Mouse (Mus musculus): ENCODE measurements at regions not wholly inside any gene's neighbourhood (a gene's known extent, or its start where the extent isn't known, plus 50 kb on each side); places are given as distances from the start of the nearest gene placed in this dataset.

DNA sequence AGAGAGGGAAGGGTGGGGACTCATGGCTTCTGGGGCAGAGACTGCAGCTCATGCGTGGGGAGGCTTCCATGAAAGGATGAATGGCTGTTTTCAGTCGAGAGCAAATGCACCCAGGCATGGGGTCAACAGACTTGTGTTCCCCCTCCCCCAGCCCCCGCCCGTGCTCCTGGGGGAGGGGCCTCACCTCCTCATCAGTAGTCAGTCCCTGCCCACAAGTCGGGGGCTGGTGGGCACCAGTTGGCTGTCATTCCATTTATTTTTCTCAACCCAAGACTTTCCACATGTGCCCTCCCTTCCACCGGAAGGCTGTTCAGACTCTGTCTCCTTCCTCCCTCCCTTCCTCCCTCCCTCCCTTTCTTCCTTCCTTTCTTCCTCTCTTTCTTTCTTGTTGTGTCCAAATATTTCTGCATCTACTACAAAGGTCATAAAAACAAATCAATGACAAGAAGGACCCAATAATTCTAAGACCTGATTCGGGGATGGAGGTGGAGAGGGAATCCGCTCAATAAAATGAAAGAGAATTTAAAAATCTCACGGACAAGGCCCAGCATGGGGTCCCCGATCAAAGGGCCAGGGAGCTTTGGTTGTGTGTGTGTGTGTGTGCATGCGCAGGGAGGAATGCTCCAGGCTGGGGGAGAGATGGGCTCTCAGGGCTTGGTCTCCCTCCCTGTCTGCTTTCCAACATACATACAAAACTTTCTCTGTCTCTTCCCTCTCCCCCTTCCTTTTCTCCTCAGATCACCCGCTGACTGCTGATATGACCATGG lies 57.7 kb downstream of the Rpl14 start:
- no peaks in the 10 kb centered on the region for H3K27me3 ChIP-seq (ENCODE audit: control insufficient read depth, insufficient read depth, low read depth, low read length)
- 62% methylated on average over 12 of the region's 12 CpGs for WGBS
- no peak for ATAC-seq (ENCODE audit: low read depth)
- no peaks in the 10 kb centered on the region for H3K36me3 ChIP-seq (ENCODE audit: control insufficient read depth, insufficient read depth, low read length)
- no peak overlapping the region for H3K4me2 ChIP-seq (ENCODE audit: low read depth, low read length)
- no peak overlapping the region for H3K27ac ChIP-seq (ENCODE audit: low read length)
- no peak overlapping the region for H3K4me3 ChIP-seq (ENCODE audit: low read length)
- peaks cover 5% of the 10 kb centered on the region; the same call in 1 of the 2 replicates for H3K9me3 ChIP-seq (ENCODE audit: control insufficient read depth, low read length)
- H3K9ac ChIP-seq (ENCODE audit: low read length): no peak overlapping the region
- no peaks in the 10 kb centered on the region for H3K4me1 ChIP-seq (replicated peaks; ENCODE audit: control insufficient read depth, insufficient read depth, low read length)

DNA sequence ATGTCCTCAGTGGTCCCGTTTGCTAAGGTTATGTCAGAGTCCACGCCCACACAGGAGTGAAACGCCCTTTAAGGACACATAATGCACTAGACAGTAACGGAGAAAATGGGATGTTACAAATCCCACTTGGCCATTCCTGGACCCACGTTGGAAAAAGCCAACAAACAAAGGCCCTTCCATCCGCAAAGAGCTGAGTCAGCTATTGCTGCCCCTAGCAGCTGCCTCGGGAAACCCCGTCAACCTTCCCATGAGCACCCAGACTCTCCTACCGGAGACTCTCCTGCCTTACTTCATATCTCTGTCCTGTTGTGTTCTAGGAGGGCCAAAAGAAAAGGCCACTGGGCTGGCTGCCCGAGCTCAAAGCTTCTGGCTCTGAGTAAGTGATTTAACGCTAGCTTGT lies 58.4 kb downstream of the Rpl14 start:
- H3K4me2 ChIP-seq (ENCODE audit: low read depth, low read length): no peak overlapping the region
- H3K4me1 ChIP-seq (replicated peaks; ENCODE audit: control insufficient read depth, insufficient read depth, low read length): no peaks in the 10 kb centered on the region
- H3K4me3 ChIP-seq (ENCODE audit: low read length): no peak overlapping the region
- ATAC-seq (ENCODE audit: low read depth): no peak
- no peak overlapping the region for H3K9ac ChIP-seq (ENCODE audit: low read length)
- H3K36me3 ChIP-seq (ENCODE audit: control insufficient read depth, insufficient read depth, low read length): no peaks in the 10 kb centered on the region
- H3K27me3 ChIP-seq (ENCODE audit: control insufficient read depth, insufficient read depth, low read depth, low read length): no peaks in the 10 kb centered on the region
- peaks cover 5% of the 10 kb centered on the region; the same call in 1 of the 2 replicates for H3K9me3 ChIP-seq (ENCODE audit: control insufficient read depth, low read length)
- 74% methylated on average over 11 of the region's 11 CpGs for WGBS
- H3K27ac ChIP-seq (ENCODE audit: low read length): no peak overlapping the region

DNA sequence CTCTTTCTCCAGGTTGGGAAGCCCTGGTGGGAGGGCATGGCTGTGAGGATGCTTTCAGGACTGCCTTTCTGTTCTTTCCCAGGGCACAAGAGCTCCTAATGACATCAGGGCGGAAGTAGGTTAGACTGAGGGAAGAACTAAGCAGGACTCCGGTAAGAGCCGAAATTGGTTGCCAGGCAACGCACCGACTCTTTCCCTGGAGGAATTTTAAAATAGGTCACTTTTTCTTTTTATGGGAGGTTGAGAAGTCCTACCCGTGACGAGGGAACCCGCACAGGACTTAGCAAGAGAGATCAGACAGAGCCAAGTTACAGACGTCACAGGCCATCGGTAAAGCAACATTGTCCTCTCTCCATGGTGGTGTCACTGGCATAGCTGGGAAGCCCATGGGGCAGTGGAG lies 61.6 kb downstream of the Rpl14 start:
- no peaks in the 10 kb centered on the region for H3K36me3 ChIP-seq (ENCODE audit: control insufficient read depth, insufficient read depth, low read length)
- no peak overlapping the region for H3K9ac ChIP-seq (ENCODE audit: low read length)
- 82% methylated on average over 10 of the region's 10 CpGs for WGBS
- no peaks in the 10 kb centered on the region for H3K27me3 ChIP-seq (ENCODE audit: control insufficient read depth, insufficient read depth, low read depth, low read length)
- ATAC-seq (ENCODE audit: low read depth): no peak
- no peak overlapping the region for H3K4me3 ChIP-seq (ENCODE audit: low read length)
- H3K4me1 ChIP-seq (replicated peaks; ENCODE audit: control insufficient read depth, insufficient read depth, low read length): no peaks in the 10 kb centered on the region
- no peak overlapping the region for H3K4me2 ChIP-seq (ENCODE audit: low read depth, low read length)
- no peak overlapping the region for H3K27ac ChIP-seq (ENCODE audit: low read length)
- no peaks in the 10 kb centered on the region for H3K9me3 ChIP-seq (ENCODE audit: control insufficient read depth, low read length)

DNA sequence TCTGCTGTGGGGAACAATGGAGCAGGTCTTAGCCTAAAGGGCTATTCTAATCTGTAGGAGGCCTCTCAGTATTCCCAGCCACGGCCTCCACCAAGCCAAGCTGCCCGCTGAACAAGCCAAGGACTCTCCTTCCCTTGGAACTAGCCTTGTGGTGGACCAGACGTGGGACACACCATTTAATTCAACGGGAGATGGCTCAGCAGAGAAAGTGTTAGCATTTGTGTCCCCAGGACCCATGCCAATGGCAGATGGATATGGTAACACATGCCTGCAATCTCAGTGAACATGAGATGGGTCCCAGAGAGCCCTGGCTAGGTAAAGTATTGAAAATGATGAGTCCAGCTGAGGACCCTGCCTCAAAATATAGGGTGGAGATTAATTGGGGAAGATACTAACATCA lies 71.4 kb downstream of the Rpl14 start:
- H3K27ac ChIP-seq (ENCODE audit: low read length): no peak overlapping the region
- ATAC-seq (ENCODE audit: low read depth): no peak
- no peaks in the 10 kb centered on the region for H3K27me3 ChIP-seq (ENCODE audit: control insufficient read depth, insufficient read depth, low read depth, low read length)
- H3K9me3 ChIP-seq (ENCODE audit: control insufficient read depth, low read length): no peaks in the 10 kb centered on the region
- no peaks in the 10 kb centered on the region for H3K4me1 ChIP-seq (replicated peaks; ENCODE audit: control insufficient read depth, insufficient read depth, low read length)
- 77% methylated on average over 4 of the region's 4 CpGs for WGBS
- H3K36me3 ChIP-seq (ENCODE audit: control insufficient read depth, insufficient read depth, low read length): no peaks in the 10 kb centered on the region
- no peak overlapping the region for H3K4me3 ChIP-seq (ENCODE audit: low read length)
- no peak overlapping the region for H3K4me2 ChIP-seq (ENCODE audit: low read depth, low read length)
- H3K9ac ChIP-seq (ENCODE audit: low read length): no peak overlapping the region

DNA sequence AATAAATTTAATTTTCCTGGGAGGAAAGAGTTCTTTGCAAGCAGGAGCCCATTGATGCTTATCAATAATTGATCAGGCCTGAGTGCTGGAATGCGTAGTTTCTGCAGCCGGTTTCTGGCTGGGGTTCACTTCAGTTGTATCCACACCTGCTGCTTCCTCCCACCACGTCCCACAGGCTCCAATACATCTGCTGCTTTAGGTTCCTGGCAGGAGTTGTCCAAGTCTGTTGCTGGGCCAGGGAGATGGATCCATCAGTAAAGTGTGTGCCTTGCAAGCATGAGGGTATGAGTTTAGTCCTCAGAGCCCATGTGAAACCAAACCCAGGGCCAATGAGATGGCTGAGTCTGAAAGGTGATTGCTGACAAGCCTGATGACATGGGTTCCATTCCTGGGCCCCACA lies 72.1 kb downstream of the Rpl14 start:
- no peak overlapping the region for H3K9ac ChIP-seq (ENCODE audit: low read length)
- no peaks in the 10 kb centered on the region for H3K4me1 ChIP-seq (replicated peaks; ENCODE audit: control insufficient read depth, insufficient read depth, low read length)
- no peak overlapping the region for H3K4me2 ChIP-seq (ENCODE audit: low read depth, low read length)
- H3K27me3 ChIP-seq (ENCODE audit: control insufficient read depth, insufficient read depth, low read depth, low read length): no peaks in the 10 kb centered on the region
- ATAC-seq (ENCODE audit: low read depth): no peak
- no peak overlapping the region for H3K27ac ChIP-seq (ENCODE audit: low read length)
- H3K9me3 ChIP-seq (ENCODE audit: control insufficient read depth, low read length): no peaks in the 10 kb centered on the region
- H3K36me3 ChIP-seq (ENCODE audit: control insufficient read depth, insufficient read depth, low read length): no peaks in the 10 kb centered on the region
- WGBS: 66% methylated on average over 3 of the region's 3 CpGs
- no peak overlapping the region for H3K4me3 ChIP-seq (ENCODE audit: low read length)

DNA sequence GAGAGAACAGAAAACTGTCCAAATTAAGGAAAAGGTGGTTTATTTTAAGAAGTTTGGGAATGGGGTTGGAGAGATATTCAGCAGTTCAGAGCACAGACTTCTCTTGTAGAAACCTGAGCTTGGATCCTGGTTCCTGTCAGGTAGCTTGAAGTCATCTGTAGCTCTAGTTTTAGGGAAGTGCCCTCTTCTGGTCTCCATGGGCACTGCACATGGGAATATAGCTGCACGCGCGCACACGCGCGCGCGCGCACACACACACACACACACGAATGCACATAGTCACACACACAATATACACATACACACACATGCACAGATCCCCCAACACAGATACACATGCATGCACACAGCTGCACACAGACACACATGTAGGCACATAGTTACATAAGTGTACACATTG lies 74.5 kb downstream of the Rpl14 start:
- no peak overlapping the region for H3K27ac ChIP-seq (ENCODE audit: low read length)
- no peak for ATAC-seq (ENCODE audit: low read depth)

DNA sequence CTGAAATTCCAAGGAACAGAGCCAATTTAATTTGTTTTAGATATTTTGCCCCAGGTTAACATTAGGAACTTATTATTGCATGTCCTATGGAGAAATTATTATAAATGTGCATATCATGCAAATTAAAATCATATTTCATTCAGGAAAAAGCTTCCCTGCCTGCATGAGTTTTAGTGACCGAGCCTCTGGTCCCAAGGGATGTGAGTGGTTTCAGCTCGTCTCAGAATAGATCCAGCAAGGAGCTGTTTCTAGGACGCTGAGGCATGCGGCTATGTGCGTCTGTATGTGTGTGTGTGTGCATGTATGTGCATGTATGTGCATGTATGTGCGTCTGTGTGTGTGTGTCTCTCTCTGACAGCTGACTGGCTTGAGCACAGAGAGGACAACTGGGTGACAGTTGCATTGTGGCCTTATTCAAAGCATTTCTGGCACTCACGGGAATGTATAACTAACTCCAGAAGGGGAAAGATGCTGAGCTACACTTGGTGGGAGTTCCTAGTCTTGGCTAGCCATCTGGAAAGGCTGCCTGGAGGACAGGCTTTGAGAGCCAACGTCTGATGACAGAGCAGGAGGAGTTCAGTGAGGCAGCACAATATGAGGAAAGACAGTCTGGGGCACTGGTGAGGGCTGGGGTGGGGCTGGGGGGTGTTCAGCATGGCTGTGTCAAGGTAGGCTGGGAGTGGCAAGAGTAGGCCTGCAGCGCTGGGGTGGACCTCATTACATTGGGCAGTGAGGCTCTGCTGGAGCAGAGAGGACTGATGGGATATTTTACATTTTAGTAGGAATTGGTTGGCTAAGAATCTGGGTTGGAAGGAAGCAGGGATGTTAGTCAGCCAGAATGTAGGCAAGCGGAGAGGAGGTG lies 75.8 kb downstream of the Rpl14 start:
- Histone ChIP-seq H3K4me1 (replicated peaks; ENCODE audit: control insufficient read depth, insufficient read depth, low read length) (no peaks in the 10 kb centered on the region), H3K36me3 (ENCODE audit: control insufficient read depth, insufficient read depth, low read length) (no peaks in the 10 kb centered on the region), H3K27ac (ENCODE audit: low read length) (no peak overlapping the region), H3K9ac (ENCODE audit: low read length) (no peak overlapping the region), H3K4me2 (ENCODE audit: low read depth, low read length) (no peak overlapping the region), H3K9me3 (ENCODE audit: control insufficient read depth, low read length) (no peaks in the 10 kb centered on the region), H3K4me3 (ENCODE audit: low read length) (no peak overlapping the region), H3K27me3 (ENCODE audit: control insufficient read depth, insufficient read depth, low read depth, low read length) (no peaks in the 10 kb centered on the region)
- no peak for ATAC-seq (ENCODE audit: low read depth)
- WGBS: 80% methylated on average over 10 of the region's 10 CpGs

More for the DNA sequence above, 74.5 kb downstream of the Rpl14 start:
- WGBS: 92% methylated on average over 10 of the region's 10 CpGs
- Histone ChIP-seq H3K4me3 (ENCODE audit: low read length) (no peak overlapping the region), H3K4me2 (ENCODE audit: low read depth, low read length) (no peak overlapping the region), H3K27me3 (ENCODE audit: control insufficient read depth, insufficient read depth, low read depth, low read length) (no peaks in the 10 kb centered on the region), H3K36me3 (ENCODE audit: control insufficient read depth, insufficient read depth, low read length) (no peaks in the 10 kb centered on the region), H3K9ac (ENCODE audit: low read length) (no peak overlapping the region), H3K9me3 (ENCODE audit: control insufficient read depth, low read length) (no peaks in the 10 kb centered on the region), H3K4me1 (replicated peaks; ENCODE audit: control insufficient read depth, insufficient read depth, low read length) (no peaks in the 10 kb centered on the region)

DNA sequence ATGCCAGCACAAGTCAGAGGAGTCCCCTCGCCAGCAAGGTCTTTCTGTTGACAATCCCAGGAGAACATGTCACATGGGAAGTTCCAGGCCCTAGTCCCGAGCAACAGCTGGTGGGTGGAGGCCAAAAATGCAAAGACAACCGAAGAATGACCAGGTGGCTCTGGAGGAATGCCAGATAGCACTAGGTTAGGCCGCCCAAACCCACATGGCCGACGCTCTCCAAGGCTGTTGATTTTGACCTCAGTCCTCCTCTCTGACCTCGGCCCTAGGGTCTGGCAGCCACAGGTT lies 76.4 kb downstream of the Rpl14 start:
- H3K4me1 ChIP-seq (replicated peaks; ENCODE audit: control insufficient read depth, insufficient read depth, low read length): no peaks in the 10 kb centered on the region
- H3K9ac ChIP-seq (ENCODE audit: low read length): no peak overlapping the region
- no peak overlapping the region for H3K4me3 ChIP-seq (ENCODE audit: low read length)
- no peaks in the 10 kb centered on the region for H3K9me3 ChIP-seq (ENCODE audit: control insufficient read depth, low read length)
- no peak for ATAC-seq (ENCODE audit: low read depth)
- no peaks in the 10 kb centered on the region for H3K27me3 ChIP-seq (ENCODE audit: control insufficient read depth, insufficient read depth, low read depth, low read length)
- H3K4me2 ChIP-seq (ENCODE audit: low read depth, low read length): no peak overlapping the region
- 62% methylated on average over 7 of the region's 7 CpGs for WGBS
- no peaks in the 10 kb centered on the region for H3K36me3 ChIP-seq (ENCODE audit: control insufficient read depth, insufficient read depth, low read length)
- no peak overlapping the region for H3K27ac ChIP-seq (ENCODE audit: low read length)

DNA sequence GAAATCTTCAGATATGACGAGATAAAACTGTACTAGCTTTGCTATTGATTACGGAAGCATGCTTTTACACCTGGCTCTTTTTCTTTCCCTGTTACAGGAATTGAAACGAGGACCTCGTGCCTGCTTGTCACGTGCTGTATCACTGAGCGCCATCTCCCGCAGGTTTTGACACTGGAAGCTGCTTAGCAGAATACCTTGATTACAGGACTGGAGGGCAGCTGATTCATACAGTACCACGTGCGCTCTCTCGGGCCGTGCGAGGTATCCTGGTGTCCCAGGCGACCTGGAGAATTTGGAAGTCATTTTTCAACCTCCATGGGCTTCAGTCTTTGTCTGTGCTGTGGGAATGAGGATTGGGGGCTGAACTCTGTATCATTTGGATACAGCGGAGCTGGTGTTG lies 81.5 kb downstream of the Rpl14 start:
- ATAC-seq (ENCODE audit: low read depth): no peak
- WGBS: 71% methylated on average over 14 of the region's 14 CpGs

More for the DNA sequence above, 81.5 kb downstream of the Rpl14 start:
- H3K4me2 ChIP-seq (ENCODE audit: low read depth, low read length): no peak overlapping the region
- H3K9me3 ChIP-seq (ENCODE audit: control insufficient read depth, low read length): no peaks in the 10 kb centered on the region
- no peaks in the 10 kb centered on the region; the same call in 1 of the 2 replicates for H3K27me3 ChIP-seq (ENCODE audit: control insufficient read depth, insufficient read depth, low read depth, low read length)
- no peaks in the 10 kb centered on the region for H3K4me1 ChIP-seq (replicated peaks; ENCODE audit: control insufficient read depth, insufficient read depth, low read length)
- H3K9ac ChIP-seq (ENCODE audit: low read length): no peak overlapping the region
- H3K36me3 ChIP-seq (ENCODE audit: control insufficient read depth, insufficient read depth, low read length): no peaks in the 10 kb centered on the region
- no peak overlapping the region for H3K4me3 ChIP-seq (ENCODE audit: low read length)
- no peak overlapping the region for H3K27ac ChIP-seq (ENCODE audit: low read length)
